Mouse (Mus musculus) v-Abl transformed pro-B cells (cell line): ENCODE results near the gene C130074G19Rik.

Experiments used
- in situ Hi-C, 2 experiments: fragments of 400-800 bp; cut with MboI; formaldehyde crosslinking; loops; one replicate each; pipeline ENCODE4 v1.15.1; 2025; ENCODE audit not compliant: unreplicated experiment in 2 of 2

The C130074G19Rik gene

DNA sequence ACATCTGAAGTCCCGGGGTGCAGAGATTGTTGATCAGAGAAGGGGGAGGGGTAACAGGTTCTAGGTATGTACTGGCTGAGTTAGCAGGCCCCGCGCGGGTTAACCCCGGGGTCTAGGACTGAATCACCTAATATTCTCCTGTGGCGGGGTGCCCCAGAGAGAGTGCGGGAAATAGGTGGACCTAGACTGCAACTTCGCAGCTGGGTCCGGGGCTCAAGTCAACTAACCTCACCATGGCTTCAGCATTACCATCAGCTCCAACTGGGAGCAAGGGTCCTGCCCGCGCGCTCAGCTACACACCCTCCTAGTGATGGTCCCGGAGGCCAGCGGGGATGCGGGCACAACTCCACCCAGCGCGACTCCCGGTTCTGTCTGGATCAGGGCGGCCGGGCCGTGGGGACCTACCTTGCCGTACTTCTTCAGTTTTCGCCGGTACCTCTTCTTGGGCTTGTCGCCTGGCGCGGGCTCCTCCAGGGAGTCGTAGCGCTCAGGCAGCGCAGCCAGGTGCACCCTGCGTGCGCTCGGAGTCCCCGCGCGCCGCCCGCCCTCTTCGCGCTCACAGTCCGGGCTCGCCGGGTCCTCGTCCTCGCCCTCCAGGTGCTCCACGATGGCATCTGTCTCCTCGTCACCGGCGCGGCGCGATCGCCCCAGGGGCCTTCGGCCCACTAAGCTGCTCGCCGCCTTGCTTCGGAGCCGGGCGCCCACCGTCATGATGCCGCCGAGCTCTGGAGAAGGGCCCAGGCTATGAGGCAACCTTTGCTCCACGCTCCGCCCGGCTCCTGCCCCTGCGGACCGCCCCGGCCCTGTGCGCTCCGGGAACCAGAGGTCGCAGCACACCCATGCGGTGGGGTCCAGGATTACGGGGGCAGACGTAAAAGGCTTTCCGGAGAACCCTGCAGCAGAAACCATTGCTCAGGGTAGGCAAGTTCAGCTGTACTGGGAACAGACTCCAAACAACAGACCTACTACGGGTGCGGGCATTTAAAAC is at the start of gene C130074G19Rik:
Gene C130074G19Rik (minus strand): TSS at position 938 of the 988 bp plus-strand sequence.
- in situ Hi-C loops: no loop called here

DNA sequence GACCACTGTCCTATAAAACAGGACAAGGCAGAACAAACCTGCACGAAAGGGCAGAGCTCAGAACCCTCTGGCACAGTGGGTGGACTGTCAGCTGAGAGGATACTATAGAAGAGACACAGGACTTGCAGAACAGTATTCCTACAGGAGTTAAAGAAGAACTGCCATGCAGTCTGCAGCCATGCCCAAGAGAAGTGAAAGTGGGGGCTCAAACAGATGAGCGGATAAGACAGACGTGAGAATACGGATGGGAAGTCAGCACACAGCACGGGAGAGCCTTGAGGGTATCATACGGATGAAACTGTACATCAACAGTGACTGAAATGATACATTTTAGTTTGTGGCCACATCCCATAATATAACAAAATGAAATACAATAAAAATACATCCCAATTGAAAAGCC is 48.1 kb upstream of the C130074G19Rik start:
- in situ Hi-C loops: no loop called here

DNA sequence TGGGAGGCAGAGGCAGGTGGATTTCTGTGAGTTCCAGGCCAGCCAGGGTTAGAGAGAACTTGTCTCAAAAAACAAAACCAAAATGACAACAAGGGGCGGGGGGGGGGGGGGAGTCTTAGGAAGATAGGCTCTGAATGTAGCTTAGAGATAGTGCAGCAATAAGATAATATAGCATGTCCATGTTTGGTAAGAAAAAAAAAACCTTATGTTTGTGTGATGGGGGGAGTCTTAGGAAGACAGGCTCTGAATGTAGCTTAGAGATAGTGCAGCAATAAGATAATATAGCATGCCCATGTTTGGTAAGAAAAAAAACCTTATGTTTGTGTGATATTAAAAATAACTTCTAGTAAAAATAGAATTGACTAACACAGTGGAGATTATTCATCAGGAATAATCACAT is 45.4 kb upstream of the C130074G19Rik start:
- in situ Hi-C loops: no loop called here

DNA sequence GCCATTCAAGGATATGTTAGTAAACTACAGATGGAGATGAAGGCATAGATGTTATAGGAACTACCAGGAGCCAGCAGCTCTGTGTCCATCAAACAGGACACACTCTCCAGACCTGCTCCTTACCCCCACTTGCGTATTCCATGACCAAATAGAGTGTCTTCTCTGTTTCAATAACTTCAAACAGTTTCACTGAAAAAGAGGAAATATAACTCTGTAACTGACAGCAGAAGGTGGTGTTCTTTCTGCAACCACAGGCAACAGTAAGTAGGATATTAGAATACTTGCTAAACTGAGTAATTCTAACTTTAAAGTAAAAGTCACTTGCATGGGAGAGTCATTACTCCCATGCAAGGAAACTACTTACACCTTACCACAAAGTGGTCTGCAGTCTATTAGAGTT is 44.9 kb upstream of the C130074G19Rik start:
- in situ Hi-C loops: no loop called here

DNA sequence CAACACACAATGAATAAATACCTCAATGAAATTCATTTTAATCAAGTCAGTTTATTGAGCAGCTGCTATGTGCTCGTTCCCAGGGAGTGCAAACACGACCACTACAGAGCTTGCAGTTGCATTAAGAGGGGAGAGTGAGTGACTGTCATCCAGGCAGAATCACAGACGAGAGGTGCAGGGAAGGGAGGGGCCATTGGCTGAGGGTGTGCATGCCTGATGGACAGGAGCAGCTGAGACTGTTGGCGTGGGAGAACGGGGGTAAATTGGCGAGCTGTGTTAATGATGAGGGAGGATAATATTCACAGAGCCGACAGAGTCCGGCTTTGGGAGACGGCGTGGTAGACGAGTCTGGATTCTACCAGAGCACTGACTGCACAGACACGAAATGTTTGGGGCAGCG is 39.8 kb upstream of the C130074G19Rik start:
- in situ Hi-C loops: no loop called here

DNA sequence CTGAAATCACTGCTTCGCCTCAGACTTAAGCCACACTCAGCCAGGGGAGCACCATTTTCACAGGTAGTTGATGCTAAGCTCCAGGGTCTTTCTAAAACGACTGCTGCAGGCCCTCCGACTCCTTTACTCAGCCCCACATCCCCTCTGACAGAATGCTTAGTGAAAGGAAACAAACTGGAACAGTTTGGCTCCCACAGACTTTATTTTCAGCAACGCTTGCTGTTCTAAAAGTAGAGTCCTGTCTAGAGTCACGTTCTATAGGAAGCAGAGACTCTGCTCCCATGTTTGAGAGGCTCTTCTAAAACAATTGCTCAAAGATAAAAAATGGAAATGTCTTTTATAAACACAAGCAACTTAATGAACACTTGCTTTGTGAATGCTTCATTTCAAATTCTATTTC is 37.0 kb upstream of the C130074G19Rik start:
- in situ Hi-C loops: no loop called here

DNA sequence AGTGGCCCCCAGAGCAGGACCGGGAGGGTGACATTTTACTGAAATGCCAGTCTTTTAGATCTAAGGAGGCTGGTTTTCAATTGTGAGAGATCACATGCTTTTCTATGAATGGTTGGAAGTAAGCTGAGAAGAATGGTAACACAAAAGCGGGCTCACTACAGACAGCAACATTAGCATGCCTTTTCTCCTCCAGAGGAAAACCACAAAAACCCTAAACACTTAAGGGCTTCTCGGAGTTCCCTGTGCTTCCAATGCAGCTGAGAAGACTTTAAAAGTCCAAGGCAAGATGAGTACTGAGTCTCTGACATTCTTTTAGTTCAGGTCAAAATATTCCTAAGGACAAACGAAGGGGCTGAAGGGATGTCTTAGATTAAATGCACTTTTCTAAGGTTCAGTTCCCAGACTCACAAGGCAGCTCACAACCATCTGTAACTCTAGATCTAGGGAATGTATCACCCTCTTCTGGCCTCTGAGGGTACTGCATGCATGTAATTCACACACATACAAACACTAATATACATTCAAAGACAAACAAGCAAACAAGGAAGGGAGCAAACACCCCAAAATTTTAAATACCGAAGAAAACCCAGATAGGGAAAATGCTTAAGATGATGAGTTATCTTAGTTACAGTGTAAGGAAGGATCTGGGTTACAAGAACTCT is 35.3 kb upstream of the C130074G19Rik start:
- in situ Hi-C loops: no loop called here

DNA sequence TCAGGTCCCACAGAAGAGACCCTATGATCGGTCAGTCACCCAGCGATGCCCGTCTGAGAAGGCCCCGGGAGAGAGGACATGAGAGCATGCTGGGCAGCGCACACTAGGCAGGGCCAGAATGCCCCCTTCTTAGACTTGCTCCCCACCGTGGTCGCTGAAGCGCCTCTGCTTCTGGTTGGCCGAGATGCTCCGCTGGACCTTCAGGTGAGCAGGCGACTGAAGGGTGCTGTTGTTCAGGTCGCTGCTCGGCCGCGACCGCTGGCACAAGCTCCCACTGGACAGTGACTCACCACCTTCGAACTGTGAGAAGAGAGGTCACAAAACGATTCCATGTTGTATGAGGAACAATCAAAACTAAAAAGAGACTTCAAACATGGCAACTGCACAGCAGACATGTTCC is 29.3 kb upstream of the C130074G19Rik start:
- in situ Hi-C loops: no loop called here

DNA sequence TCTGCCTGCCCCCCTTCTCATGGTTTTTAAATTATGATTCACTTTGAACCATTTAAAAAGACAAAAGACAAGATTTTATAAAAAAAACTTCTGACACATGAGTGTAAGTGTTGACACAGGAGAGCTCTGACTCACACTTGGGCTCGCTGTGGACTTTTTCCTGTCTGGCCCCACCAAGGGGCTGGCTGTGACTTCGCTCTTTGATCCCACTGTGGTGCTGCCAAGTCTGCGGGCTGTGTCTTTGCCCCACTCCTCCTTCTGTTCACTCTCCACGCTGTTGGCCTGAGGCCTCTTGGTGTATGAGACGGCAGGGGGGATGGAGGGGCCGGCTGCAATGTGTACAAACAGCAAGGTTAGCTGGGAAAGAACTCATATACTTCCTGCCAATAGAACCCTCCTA is 28.8 kb upstream of the C130074G19Rik start:
- in situ Hi-C loops: no loop called here

DNA sequence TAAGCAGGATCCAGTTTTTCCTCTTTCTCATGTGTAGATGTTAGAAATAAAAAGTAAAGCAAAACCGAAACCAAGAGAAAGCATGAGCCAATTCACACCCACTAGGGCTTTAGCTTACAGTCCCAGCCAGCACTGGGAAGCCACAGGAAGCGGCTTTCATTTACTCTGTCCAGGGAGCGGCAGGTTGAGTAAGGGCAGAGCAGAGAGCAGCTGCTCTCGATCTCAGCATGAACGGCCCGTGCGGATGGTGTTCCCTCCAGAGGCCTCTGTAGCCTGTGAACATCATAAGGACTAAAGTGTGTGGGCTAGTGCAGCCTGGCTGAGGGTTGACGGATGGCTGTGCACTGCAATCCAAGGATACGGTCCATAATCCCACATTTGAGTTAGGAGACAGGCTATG is 25.5 kb upstream of the C130074G19Rik start:
- in situ Hi-C loops: no loop called here

DNA sequence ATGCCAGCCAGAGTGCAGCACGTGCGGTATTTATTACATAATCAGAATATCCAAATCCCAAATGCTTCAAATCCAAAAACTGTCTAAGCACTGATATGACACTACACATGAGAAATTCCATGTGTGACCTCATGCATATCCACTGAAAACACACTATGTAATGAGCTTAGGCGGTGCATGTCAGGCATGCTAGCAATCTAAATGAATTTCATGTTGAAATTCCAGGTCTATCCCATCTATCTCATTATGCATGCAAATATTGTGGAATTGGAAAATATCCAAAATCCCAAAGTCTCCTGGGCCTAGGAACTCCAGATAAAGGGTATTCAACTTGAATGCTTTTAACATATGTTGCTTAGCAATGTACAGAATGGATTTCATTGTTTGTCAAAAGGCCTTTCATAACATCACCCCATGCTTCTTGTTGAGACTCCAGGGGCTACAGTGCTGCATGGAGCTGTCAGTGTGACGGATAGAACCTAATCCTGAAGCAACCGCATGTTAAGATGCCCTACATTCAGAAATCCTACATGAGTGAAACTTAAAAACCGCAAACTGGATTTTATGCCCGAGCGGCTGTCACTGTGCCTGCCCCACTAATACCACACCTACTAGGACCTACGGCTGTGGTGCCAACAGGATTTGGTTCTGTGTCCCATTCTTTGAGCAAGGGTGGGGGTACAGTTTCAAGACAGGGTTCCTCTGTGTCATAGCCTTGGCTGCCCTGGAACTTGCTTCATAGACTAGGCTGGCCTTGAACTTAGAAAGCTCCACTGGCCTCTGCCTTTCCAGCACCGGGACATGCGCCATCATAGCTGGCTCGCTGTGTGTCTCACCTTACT is 23.1 kb upstream of the C130074G19Rik start:
- in situ Hi-C loops: no loop called here

DNA sequence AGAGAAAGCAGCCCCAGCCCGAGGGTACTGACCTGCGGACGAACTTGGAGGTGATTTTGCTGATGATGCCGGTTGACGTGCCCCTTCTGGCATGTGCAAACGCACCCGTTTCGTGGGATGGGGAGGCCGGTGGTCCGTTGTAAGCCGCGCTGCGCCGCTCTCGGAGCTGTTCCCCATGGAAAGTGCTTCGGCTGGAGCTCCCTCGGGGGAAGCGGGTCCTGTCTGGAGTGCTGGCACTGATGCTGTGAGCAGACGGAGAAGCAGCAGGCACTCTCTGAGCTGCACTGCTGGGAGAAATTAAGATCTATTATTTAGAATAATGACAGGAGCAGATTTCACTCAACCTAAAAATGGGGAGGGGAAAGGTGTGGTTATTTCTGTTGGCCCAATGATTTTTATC is 22.4 kb upstream of the C130074G19Rik start:
- in situ Hi-C loops: no loop called here

DNA sequence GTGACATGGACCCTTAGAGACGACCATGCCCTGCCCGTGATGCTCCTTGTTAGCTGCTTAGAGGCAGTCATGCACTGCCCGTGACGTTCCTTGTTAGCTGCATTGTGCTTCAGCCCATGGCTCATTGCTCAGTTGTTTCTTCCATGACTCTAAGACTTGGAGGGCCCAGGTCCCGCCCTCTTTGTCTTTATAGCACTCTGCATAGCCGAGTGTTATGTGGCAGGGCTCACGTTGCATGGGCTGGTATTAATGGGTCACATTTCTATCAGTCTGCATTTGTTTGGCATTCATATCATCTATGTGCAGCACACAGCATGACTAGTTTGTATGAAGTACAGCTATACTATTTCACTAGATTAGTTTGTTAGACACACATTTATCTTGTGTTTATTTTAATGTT is 20.7 kb upstream of the C130074G19Rik start:
- in situ Hi-C loops: no loop called here

DNA sequence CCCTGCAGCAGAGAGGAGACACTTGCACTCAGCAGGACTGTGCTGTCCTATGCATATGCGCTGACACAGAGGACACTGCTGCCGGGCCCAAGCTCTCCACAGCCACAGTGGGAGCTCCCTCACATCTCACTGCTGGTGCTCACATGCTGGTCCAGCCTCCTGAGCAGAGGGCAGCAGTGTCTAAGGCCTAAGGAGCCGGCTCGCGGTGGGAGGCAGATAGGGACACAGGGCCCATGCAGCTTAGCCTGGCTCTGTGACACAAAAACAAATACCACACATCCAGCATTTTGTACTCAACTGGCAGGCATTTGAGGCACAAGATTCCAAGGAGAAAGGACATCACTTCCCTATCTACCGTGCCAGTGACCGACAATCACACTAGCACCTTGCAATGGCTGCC is 19.9 kb upstream of the C130074G19Rik start:
- in situ Hi-C loops: no loop called here

DNA sequence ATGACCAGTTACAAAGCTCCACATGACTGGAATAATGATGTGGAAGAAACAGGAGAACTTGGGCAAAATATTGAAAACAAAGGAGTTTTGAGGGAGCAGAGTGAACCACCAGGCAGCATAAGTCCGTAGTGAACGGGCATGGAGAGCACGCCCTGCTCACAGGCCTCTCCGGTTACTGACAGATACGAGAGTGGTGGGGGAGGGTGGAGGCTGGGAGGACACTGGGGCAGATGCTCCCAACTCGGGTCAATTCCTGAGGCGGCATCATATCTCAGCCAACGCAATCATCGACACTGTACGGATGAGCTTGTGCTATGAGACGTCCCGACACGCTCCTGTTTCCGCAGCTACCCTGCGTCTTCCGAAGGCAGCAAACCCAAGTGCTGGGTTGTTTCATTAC is 14.3 kb upstream of the C130074G19Rik start:
- in situ Hi-C loops: no loop called here

DNA sequence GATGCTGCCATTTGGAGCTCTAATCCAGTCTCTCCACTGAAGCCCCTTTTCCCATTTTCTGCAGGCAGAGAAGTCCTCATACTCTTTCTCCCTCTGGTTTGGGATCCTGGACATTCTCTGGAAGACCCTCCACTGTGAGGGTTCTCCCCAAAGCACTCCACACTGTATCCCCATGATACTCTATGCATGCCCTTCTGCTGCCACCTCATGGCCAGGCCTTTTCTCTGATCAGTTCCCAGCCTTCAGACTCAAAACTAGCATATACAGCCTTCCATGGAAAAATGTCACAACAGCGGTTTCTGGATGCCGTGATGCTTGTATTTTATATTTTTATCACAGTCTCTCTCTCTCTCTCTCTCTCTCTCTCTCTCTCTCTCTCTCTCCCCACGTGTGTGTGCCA is 9.0 kb upstream of the C130074G19Rik start:
- in situ Hi-C loops: no loop called here

DNA sequence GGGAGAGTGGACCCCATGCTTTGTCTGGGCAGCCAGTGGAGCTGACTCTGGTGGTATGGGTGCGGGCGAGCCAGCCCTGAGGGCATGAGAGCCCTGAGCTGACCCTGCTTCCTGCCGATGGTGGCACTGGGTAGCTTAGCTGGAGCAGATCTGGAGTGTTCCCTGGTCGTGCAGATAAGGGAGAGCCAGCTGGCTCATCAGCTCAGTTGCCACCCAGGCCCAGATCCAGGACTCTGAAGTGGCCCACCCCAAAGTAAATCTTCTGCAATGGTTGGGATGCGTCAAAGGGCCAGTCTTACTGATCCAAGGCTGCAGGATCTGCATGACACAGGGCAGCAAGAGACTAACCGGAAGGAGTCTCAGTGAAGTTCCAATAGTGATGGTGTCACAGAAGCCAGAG is 6.4 kb upstream of the C130074G19Rik start:
- in situ Hi-C loops: no loop called here

DNA sequence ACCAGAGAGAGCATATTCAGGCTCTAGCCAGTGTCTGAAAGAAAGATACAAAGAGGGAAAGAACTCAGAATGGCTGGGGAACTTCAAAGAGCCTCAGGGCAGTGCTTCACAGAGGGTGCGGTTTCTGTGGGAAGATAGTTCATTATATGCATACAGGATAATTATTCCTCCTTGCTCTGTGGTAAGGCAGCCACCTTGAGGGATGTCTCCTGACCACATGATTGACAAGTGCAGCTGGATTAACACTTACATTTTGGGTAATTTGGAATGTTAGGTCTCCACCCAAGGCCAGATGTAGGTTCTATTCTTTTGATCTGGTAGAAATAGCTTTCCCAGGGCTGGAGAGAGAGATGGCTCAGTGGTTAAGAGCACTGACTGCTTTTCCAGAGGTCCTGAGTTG is 3.1 kb upstream of the C130074G19Rik start:
- in situ Hi-C loops: no loop called here

DNA sequence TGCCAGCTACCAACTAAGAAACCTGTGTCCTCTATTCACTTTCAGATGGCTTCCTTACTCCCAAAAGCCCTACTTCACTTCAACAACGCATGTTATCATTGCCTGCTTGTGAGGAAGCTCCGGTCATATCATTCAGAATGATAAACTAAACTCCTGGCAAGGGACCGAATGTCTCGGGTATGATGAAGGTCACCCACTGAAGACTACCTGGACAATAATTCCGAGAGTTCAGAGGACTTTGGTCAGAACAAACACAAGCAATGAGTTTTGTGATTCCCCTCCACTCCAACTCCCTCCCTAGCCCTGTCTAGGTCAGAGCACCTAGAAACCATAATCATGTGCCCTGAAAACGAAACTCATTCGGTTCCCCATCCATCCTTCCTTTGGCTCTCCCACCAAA is 1.2 kb downstream of the C130074G19Rik start:
- in situ Hi-C loops: no loop called here

DNA sequence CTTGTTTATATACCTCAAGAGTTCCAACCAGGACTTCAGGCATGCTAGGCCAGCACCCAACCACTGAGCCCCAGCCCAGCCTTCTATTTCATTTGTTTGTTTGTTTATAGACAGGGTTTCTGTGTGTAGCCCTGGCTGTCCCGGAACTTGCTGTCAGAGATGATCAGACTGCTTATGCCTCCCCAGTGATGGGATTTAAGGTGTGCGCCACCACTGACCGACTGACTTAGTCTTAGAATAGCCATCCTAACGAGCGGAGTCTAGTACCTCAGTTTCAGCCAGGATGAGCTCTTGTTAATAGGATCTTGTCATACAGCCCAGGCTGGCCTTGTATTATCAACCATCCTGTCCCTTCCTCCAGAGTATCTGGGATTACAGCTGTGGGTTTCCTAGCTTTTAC is 1.8 kb downstream of the C130074G19Rik start:
- in situ Hi-C loops: no loop called here

DNA sequence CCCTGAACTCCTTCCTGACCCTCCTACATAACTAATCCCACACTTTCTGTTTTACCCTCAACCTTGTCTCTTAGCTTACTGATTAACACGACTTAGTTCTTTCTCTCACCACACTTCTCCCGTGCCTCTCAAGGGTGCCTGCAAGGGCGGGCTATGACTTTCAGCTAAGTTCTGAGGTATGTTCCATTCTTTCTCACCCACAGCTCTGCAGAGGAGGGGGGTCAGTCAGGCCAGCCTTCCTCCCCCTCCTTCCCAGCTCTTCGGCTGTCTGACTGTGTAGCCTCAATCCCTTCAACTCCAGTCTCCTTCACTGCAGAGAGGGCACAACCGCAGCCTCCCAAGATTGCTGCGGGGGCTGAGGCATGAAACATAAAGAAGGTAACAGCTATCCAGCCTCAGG is 4.2 kb downstream of the C130074G19Rik start:
- in situ Hi-C loops: no loop called here
